Mouse (Mus musculus) testis, adult 2 months (tissue): ENCODE results near the gene Fgf22. TPM values are rescaled to one million over a fixed set of nuclear protein-coding genes. Genes with fewer than 3 reads are reported as not detected.

ENCODE experiments used
- H3K27ac ChIP-seq: fragments of 200-500 bp; 2 replicates; pipeline ENCODE4 v1.5.1; 2012; ENCODE audit warnings: low read depth, low read length; ENCODE audit not compliant: control insufficient read depth, insufficient read depth
- H3K27me3 ChIP-seq: fragments of 200-500 bp; 2 replicates; pipeline ENCODE4 v1.6.1; 2012; ENCODE audit warnings: mild to moderate bottlenecking, low read length, moderate library complexity; ENCODE audit not compliant: control insufficient read depth, insufficient read depth
- H3K36me3 ChIP-seq: fragments of 200-500 bp; 2 replicates; pipeline ENCODE4 v1.6.1; 2012; ENCODE audit warnings: mild to moderate bottlenecking, low read length; ENCODE audit not compliant: control insufficient read depth, insufficient read depth
- H3K4me1 ChIP-seq: fragments of 200-500 bp; 2 replicates; pipeline ENCODE4 v1.6.1; 2012; ENCODE audit warnings: low read length; ENCODE audit not compliant: control insufficient read depth, insufficient read depth
- H3K4me3 ChIP-seq: fragments of 200-500 bp; 2 replicates; pipeline ENCODE4 v1.5.1; 2012; ENCODE audit warnings: low read depth, mild to moderate bottlenecking, low read length, moderate library complexity, mixed read lengths; ENCODE audit not compliant: control insufficient read depth
- CTCF ChIP-seq: fragments of 200-500 bp; IDR thresholded peaks from 2 replicates; pipeline ENCODE4 v1.5.1; 2012; ENCODE audit warnings: low read depth, mild to moderate bottlenecking, inconsistent platforms, low read length, moderate library complexity; ENCODE audit not compliant: control insufficient read depth, insufficient read depth, insufficient replicate concordance
- POLR2A ChIP-seq: fragments of 200-500 bp; IDR thresholded peaks from 2 replicates; pipeline ENCODE4 v1.6.1; 2012; ENCODE audit warnings: low read depth, mild to moderate bottlenecking, inconsistent platforms, low read length, moderate library complexity; ENCODE audit not compliant: control insufficient read depth
- polyA plus RNA-seq: library from polyadenylated mRNA; depleted of rRNA; stranded (reverse); fragments of >200 nt; gene quantifications from 2 replicates; pipeline ENCODE4 v1.2.3, GENCODE M21; 2012; rRNA removed

Gene Fgf22
- polyA plus RNA-seq, 1 experiment: 0.28 TPM

- Histone ChIP-seq H3K4me1 (peaks cover 50% of the 10 kb centered on the region), H3K36me3 (no peaks in the 10 kb centered on the region), H3K4me3 (no peak overlapping the region), H3K27ac (peak overlapping the region; percentile 73), H3K27me3 (no peaks in the 10 kb centered on the region)
- TF ChIP-seq CTCF (no peak), POLR2A (no peak)
Measured at GRCm38 (mm10) chr10:79802331-79802971, 47.6 kb downstream of the Fgf22 start.

GRCm38 (mm10) chr10:79803716-79804323, 48.9 kb downstream of the Fgf22 start:
- TF ChIP-seq CTCF (no peak), POLR2A (no peak)
- H3K4me3 ChIP-seq: peak overlapping the region; percentile 84
- peaks cover 54% of the 10 kb centered on the region for H3K4me1 ChIP-seq
- H3K36me3 ChIP-seq: no peaks in the 10 kb centered on the region
- H3K27me3 ChIP-seq: no peaks in the 10 kb centered on the region
- H3K27ac ChIP-seq: peak overlapping the region; percentile 55

GRCm38 (mm10) chr10:79805636-79806035, 50.8 kb downstream of the Fgf22 start:
- H3K27ac ChIP-seq: peak overlapping the region; percentile 39; the same call in 1 of the 2 replicates
- no peak for TF ChIP-seq POLR2A
- TF ChIP-seq CTCF: no peak
- no peaks in the 10 kb centered on the region for H3K27me3 ChIP-seq
- H3K4me1 ChIP-seq: peaks cover 54% of the 10 kb centered on the region
- no peaks in the 10 kb centered on the region for H3K36me3 ChIP-seq
- H3K4me3 ChIP-seq: no peak overlapping the region

GRCm38 (mm10) chr10:79806331-79806730, 51.5 kb downstream of the Fgf22 start:
- H3K36me3 ChIP-seq: no peaks in the 10 kb centered on the region
- H3K27me3 ChIP-seq: no peaks in the 10 kb centered on the region
- H3K4me1 ChIP-seq: peaks cover 54% of the 10 kb centered on the region
- no peak overlapping the region for H3K27ac ChIP-seq
- TF ChIP-seq POLR2A: no peak
- TF ChIP-seq CTCF: no peak
- H3K4me3 ChIP-seq: no peak overlapping the region

- peaks cover 50% of the 10 kb centered on the region for H3K4me1 ChIP-seq
- H3K27me3 ChIP-seq: no peaks in the 10 kb centered on the region
- no peak for TF ChIP-seq POLR2A
- no peak for TF ChIP-seq CTCF
- no peak overlapping the region; the same call in 1 of the 2 replicates for H3K27ac ChIP-seq
- H3K36me3 ChIP-seq: no peaks in the 10 kb centered on the region
- H3K4me3 ChIP-seq: no peak overlapping the region
Measured at GRCm38 (mm10) chr10:79806972-79807371, 52.1 kb downstream of the Fgf22 start.

- TF ChIP-seq CTCF (no peak), POLR2A (no peak)
- H3K27me3 ChIP-seq: no peaks in the 10 kb centered on the region
- no peaks in the 10 kb centered on the region for H3K36me3 ChIP-seq
- H3K27ac ChIP-seq: no peak overlapping the region
- H3K4me3 ChIP-seq: no peak overlapping the region
- peaks cover 43% of the 10 kb centered on the region for H3K4me1 ChIP-seq
Measured at GRCm38 (mm10) chr10:79807826-79808225, 53.0 kb downstream of the Fgf22 start.

Other genes with a start within 250 kb of the Fgf22 start
- 4.1 and 5.1 TPM in 2 replicates for gene Plpp2, start 221.3 kb upstream of the Fgf22 start, polyA plus RNA-seq
- 25.1 and 28.0 TPM in 2 replicates for gene Mier2, start 199.9 kb upstream of the Fgf22 start, polyA plus RNA-seq
- gene Theg, start 167.7 kb upstream of the Fgf22 start, polyA plus RNA-seq: 407 and 425 TPM in 2 replicates
- 0.91 and 1.5 TPM in 2 replicates for gene C2cd4c, start 141.1 kb upstream of the Fgf22 start, polyA plus RNA-seq
- 4.5 and 5.8 TPM in 2 replicates for gene Shc2, start 117.2 kb upstream of the Fgf22 start, polyA plus RNA-seq
- gene Odf3l2, start 109.3 kb upstream of the Fgf22 start, polyA plus RNA-seq: not detected in 2 replicates
- gene Madcam1, start 90.5 kb upstream of the Fgf22 start, polyA plus RNA-seq: not detected in 2 replicates
- gene Tpgs1, start 85.7 kb upstream of the Fgf22 start, polyA plus RNA-seq: 33.9 and 36.7 TPM in 2 replicates
- gene Cdc34, start 72.9 kb upstream of the Fgf22 start, polyA plus RNA-seq: 855 and 952 TPM in 2 replicates
- 0.33 and 0.52 TPM in 2 replicates for gene Gzmm, start 66.1 kb upstream of the Fgf22 start, polyA plus RNA-seq
- gene Bsg, start 50.6 kb upstream of the Fgf22 start, polyA plus RNA-seq: 849 and 920 TPM in 2 replicates
- gene Hcn2, start 38.4 kb upstream of the Fgf22 start, polyA plus RNA-seq: 0.69 and 0.88 TPM in 2 replicates
- gene Polrmt, start 8.5 kb upstream of the Fgf22 start, polyA plus RNA-seq: 30.6 and 32.5 TPM in 2 replicates
- 989 and 1,153 TPM in 2 replicates for gene Rnf126, start 11.9 kb downstream of the Fgf22 start, polyA plus RNA-seq
- gene Fstl3, start 22.2 kb downstream of the Fgf22 start, polyA plus RNA-seq: 13.8 and 16.1 TPM in 2 replicates
- gene Prss57, start 35.9 kb downstream of the Fgf22 start, polyA plus RNA-seq: 0.11 TPM in 1 of 2 replicates, not detected in the other
- 8.1 and 9.1 TPM in 2 replicates for gene Palm, start 38.5 kb downstream of the Fgf22 start, polyA plus RNA-seq
- 0.27 and 0.36 TPM in 2 replicates for gene Misp, start 65.9 kb downstream of the Fgf22 start, polyA plus RNA-seq
- 125 and 126 TPM in 2 replicates for gene Ptbp1, start 99.4 kb downstream of the Fgf22 start, polyA plus RNA-seq
- gene Prtn3, start 119.4 kb downstream of the Fgf22 start, polyA plus RNA-seq: 0.72 and 0.90 TPM in 2 replicates
- gene Plppr3, start 119.6 kb downstream of the Fgf22 start, polyA plus RNA-seq: 1.6 and 2.7 TPM in 2 replicates
- gene Elane, start 131.2 kb downstream of the Fgf22 start, polyA plus RNA-seq: 0.11 and 0.22 TPM in 2 replicates
- 18.0 and 33.8 TPM in 2 replicates for gene Cfd, start 135.8 kb downstream of the Fgf22 start, polyA plus RNA-seq
- gene Med16, start 153.8 kb downstream of the Fgf22 start, polyA plus RNA-seq: 163 and 181 TPM in 2 replicates
- gene Gm26602, start 155.8 kb downstream of the Fgf22 start, polyA plus RNA-seq: not detected in 2 replicates
- 0.75 and 0.99 TPM in 2 replicates for gene Kiss1r, start 161.9 kb downstream of the Fgf22 start, polyA plus RNA-seq
- 15.0 and 15.2 TPM in 2 replicates for gene R3hdm4, start 166.1 kb downstream of the Fgf22 start, polyA plus RNA-seq
- gene Arid3a, start 172.0 kb downstream of the Fgf22 start, polyA plus RNA-seq: 59.5 and 65.0 TPM in 2 replicates
- gene Wdr18, start 205.1 kb downstream of the Fgf22 start, polyA plus RNA-seq: 33.9 and 36.5 TPM in 2 replicates
- 17.4 and 18.9 TPM in 2 replicates for gene Grin3b, start 215.6 kb downstream of the Fgf22 start, polyA plus RNA-seq
- gene Tmem259, start 229.3 kb downstream of the Fgf22 start, polyA plus RNA-seq: 202 and 209 TPM in 2 replicates
- 4.4 and 6.8 TPM in 2 replicates for gene Cnn2, start 233.5 kb downstream of the Fgf22 start, polyA plus RNA-seq
- 2.2 and 2.3 TPM in 2 replicates for gene Abca7, start 241.4 kb downstream of the Fgf22 start, polyA plus RNA-seq